Mouse (Mus musculus) hindbrain, embryonic 13.5 days (tissue): ENCODE measurements around the gene Ndufc1. TPM values are rescaled to one million over a fixed set of nuclear protein-coding genes. Genes with fewer than 3 reads are reported as not detected.
"Not testable (repeated sequence)": the region's sequence is repeated elsewhere in the genome, so short reads cannot be mapped to it uniquely, and the experiment has no call there.

ENCODE experiments used
- ATAC-seq: fragments of 200-750 bp; cut with Nextera tagmentation; 2 replicates; pipeline ENCODE4 v1.8.0; 2017; ENCODE audit warnings: moderate TSS enrichment; ENCODE audit not compliant: low FRiP score
- H3K27ac ChIP-seq: fragments of 300-500 bp; sonication (generic); 2 replicates; pipeline ENCODE4 v1.5.1; 2015; ENCODE audit warnings: inconsistent platforms, mild to moderate bottlenecking, moderate library complexity
- H3K27me3 ChIP-seq: fragments of 300-500 bp; sonication (generic); 2 replicates; pipeline ENCODE4 v1.6.1; 2015; ENCODE audit warnings: mild to moderate bottlenecking, inconsistent platforms
- H3K36me3 ChIP-seq: fragments of 300-500 bp; sonication (generic); 2 replicates; pipeline ENCODE4 v1.6.1; 2015; ENCODE audit warnings: mild to moderate bottlenecking, inconsistent platforms
- H3K4me1 ChIP-seq: fragments of 300-500 bp; sonication (generic); replicated peaks from 2 replicates; pipeline ENCODE4 v1.6.1; 2015; ENCODE audit warnings: inconsistent platforms
- H3K4me2 ChIP-seq: fragments of 300-500 bp; sonication (generic); 2 replicates; pipeline ENCODE4 v1.6.1; 2015; ENCODE audit warnings: inconsistent platforms, mild to moderate bottlenecking, moderate library complexity
- H3K4me3 ChIP-seq: fragments of 300-500 bp; sonication (generic); 2 replicates; pipeline ENCODE4 v1.5.1; 2015; ENCODE audit warnings: mild to moderate bottlenecking, inconsistent platforms
- H3K9ac ChIP-seq: fragments of 300-500 bp; sonication (generic); 2 replicates; pipeline ENCODE4 v1.6.1; 2015; ENCODE audit warnings: mild to moderate bottlenecking, inconsistent platforms
- H3K9me3 ChIP-seq: fragments of 300-500 bp; sonication (generic); 2 replicates; pipeline ENCODE4 v1.6.1; 2016; ENCODE audit warnings: inconsistent platforms
- WGBS: fragments of 180-500 bp; shearing (Covaris S2); methylation state at CpG from one replicate; pipeline ENCODE4 v1.1.7; 2015; 5-methylcytosine and 5-hydroxymethylcytosine counted together
- polyA plus RNA-seq: library from polyadenylated mRNA; unstranded; fragments of >200 nt; fragmentation: Nextera tagmentation; extraction: Ambion mirVana; gene quantifications from 2 replicates; pipeline ENCODE4 v1.2.1, GENCODE M21; 2015

The Ndufc1 gene
- polyA plus RNA-seq, 1 experiment from 2014 or later: 888 TPM

DNA sequence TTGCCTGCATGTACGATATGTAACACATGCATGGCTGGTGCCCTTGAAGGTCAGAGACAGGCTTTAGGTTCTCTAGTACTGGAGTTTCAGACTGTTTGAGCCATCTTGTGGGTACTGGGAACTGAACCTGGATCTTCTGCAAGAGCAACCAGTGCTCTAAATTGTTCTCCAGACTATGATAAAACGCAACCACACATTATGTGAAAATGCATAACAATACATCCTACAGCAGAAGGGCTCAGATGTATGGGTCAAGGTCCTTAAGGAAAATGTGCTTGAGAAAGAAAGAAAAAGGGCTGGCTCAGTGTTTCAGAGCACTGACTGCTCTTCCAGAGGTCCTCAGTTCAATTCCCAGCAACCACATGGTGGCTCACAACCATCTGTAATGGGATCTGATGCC is 15.1 kb downstream of the Ndufc1 start:
- Histone ChIP-seq H3K4me2 (no peak overlapping the region), H3K4me3 (no peak overlapping the region), H3K9me3 (no peaks in the 10 kb centered on the region), H3K9ac (no peak overlapping the region), H3K4me1 (peaks cover 16% of the 10 kb centered on the region), H3K27me3 (peaks cover 35% of the 10 kb centered on the region), H3K36me3 (no peaks in the 10 kb centered on the region), H3K27ac (no peak overlapping the region)
- no peak for ATAC-seq
- WGBS: 97% methylated on average over 2 of the region's 2 CpGs

DNA sequence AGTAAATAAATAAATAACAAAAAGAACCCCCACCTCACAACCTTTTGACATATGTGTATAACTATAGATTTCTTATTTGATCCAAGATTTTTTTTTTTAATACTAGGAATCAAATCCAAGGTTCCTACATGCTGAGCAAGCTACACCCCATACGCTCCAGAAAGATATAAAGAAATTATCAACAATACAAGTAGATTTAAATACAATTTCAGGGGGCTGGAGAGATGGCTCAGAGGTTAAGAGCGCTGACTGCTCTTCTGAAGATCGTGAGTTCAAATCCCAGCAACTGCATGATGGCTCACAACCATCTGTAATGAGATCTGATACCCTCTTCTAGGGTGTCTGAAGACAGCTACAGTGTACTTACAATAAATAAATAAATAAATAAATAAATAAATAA is 15.8 kb downstream of the Ndufc1 start:
- not testable (repeated sequence) for H3K36me3 ChIP-seq, H3K9me3 ChIP-seq, ATAC-seq, H3K4me3 ChIP-seq, H3K27ac ChIP-seq, H3K4me2 ChIP-seq, H3K9ac ChIP-seq
- H3K4me1 ChIP-seq: peaks cover 16% of the 10 kb centered on the region
- 96% methylated on average over 3 of the region's 3 CpGs for WGBS
- H3K27me3 ChIP-seq: peaks cover 32% of the 10 kb centered on the region

DNA sequence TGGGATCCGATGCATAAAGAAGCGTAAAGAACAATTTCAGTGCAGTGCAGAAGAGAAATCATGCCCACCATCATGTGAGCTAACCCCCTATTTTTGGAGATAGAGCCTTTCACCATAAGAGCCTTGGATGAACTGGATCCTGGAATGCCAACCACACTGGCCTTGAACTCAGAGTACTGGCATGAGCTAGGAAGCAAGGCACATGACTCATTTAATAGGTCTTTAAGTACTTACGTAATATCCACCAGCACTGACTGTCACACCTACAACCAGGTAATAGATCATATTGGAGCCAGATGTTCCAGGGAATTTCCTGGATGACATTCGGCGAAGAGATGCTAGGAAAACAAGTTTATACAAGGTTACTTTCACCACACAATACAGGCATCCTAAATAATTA is 17.2 kb downstream of the Ndufc1 start:
- Histone ChIP-seq H3K9me3 (no peaks in the 10 kb centered on the region), H3K36me3 (no peaks in the 10 kb centered on the region), H3K27ac (no peak overlapping the region), H3K27me3 (peaks cover 22% of the 10 kb centered on the region), H3K4me3 (no peak overlapping the region), H3K9ac (no peak overlapping the region), H3K4me1 (peaks cover 12% of the 10 kb centered on the region), H3K4me2 (no peak overlapping the region)
- no peak for ATAC-seq
- WGBS: 97% methylated on average over 5 of the region's 5 CpGs

DNA sequence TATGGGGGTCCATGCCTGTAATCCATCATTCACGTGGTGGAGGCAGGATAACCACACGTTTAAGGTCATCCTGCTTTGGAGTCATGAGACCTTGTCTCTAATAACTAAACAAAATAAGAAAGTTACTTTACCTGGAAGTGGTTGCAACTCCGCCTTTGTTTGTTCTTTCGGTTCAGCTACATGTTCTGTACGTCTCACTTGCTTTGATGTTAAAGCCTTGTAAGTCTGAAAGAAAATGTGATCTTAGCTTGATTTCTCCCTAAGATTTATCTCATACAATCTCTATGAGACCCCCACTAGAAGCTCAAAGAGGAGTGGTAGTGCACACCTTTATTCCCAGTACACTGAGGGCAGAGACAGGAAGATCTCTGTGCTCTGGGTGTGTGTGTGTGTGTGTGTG is 17.7 kb downstream of the Ndufc1 start:
- WGBS: 91% methylated on average over 5 of the region's 5 CpGs
- peaks cover 17% of the 10 kb centered on the region for H3K27me3 ChIP-seq
- H3K4me2 ChIP-seq: no peak overlapping the region
- no peaks in the 10 kb centered on the region for H3K9me3 ChIP-seq
- H3K9ac ChIP-seq: no peak overlapping the region
- no peak overlapping the region for H3K27ac ChIP-seq
- ATAC-seq: no peak
- H3K4me3 ChIP-seq: no peak overlapping the region
- peaks cover 7% of the 10 kb centered on the region for H3K4me1 ChIP-seq
- no peaks in the 10 kb centered on the region for H3K36me3 ChIP-seq

DNA sequence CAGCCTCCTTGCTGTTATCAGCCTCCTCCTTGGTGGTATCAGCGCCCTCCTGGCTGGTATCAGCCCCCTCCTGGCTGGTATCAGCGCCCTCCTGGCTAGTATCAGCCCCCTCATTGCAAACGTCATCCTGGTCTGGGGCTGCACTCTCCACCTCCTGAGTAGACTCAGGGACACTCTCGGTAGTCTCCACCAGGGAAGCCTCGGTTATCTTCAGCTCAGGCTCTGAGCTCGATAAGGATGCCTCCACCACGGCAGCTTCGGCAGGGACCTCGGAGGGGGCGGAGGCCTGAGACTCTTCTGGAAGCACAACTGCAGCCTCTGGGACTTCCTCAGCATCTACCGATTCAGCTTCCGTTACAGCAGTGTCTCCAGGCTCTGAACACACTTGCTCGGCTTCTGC is 19.9 kb downstream of the Ndufc1 start:
- peaks cover 3% of the 10 kb centered on the region; the same call in 1 of the 2 replicates for H3K4me1 ChIP-seq
- H3K36me3 ChIP-seq: no peaks in the 10 kb centered on the region
- no peak for ATAC-seq
- H3K27me3 ChIP-seq: peaks cover 5% of the 10 kb centered on the region; the same call in 1 of the 2 replicates
- 6% methylated on average over 13 of the region's 13 CpGs for WGBS
- no peak overlapping the region for H3K27ac ChIP-seq
- H3K9ac ChIP-seq: peak overlapping the region; percentile 25; the same call in 1 of the 2 replicates
- peak overlapping the region; percentile 8; the same call in 1 of the 2 replicates for H3K4me3 ChIP-seq
- H3K4me2 ChIP-seq: peak overlapping the region; percentile 43
- no peaks in the 10 kb centered on the region for H3K9me3 ChIP-seq

DNA sequence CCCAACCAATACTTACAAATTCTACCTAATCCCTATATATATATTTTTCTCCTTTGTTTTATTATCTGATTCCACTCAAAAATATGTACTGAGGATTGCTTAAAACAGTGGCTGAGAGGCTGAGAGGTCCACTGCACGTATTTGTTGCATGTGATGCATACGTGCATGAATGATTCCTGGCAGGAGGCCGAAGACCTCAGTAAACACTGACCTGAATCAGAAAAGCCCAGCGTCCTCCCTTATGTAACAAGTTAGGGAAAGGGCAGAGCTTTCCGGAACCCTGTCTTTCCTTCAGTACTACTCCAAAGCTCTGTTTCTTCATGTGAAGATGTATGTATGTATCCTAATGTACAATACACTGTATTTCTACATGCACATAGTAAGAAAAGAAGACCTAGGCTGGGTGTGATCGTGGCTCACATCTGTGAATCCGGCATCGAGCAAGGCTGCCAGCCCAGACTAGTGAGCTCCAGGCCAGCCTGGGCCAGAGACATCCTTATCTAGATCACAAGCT is 20.9 kb downstream of the Ndufc1 start:
- no peak overlapping the region for H3K4me2 ChIP-seq
- H3K27ac ChIP-seq: no peak overlapping the region
- H3K4me1 ChIP-seq: peaks cover 3% of the 10 kb centered on the region; the same call in 1 of the 2 replicates
- no peaks in the 10 kb centered on the region for H3K9me3 ChIP-seq
- H3K27me3 ChIP-seq: peaks cover 5% of the 10 kb centered on the region; the same call in 1 of the 2 replicates
- 61% methylated on average over 8 of the region's 8 CpGs for WGBS
- no peak overlapping the region for H3K9ac ChIP-seq
- no peak for ATAC-seq
- H3K36me3 ChIP-seq: no peaks in the 10 kb centered on the region
- H3K4me3 ChIP-seq: no peak overlapping the region

DNA sequence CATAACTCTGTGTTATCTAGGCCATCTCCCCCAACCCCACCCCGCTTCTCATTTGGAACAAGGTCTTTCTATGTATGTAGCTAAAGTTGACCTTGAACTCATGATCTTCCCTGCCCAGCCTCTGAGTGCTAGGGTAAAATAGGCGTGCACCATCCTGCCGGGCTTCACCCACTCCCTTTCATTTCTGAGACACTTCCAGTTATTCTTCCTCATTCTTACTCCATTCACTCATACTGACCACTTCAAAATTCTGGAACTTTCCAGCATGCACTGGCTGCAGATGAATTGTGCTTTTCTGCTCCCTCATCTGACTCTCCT is 21.7 kb downstream of the Ndufc1 start:
- H3K4me2 ChIP-seq: no peak overlapping the region
- no peak overlapping the region for H3K4me3 ChIP-seq
- H3K27me3 ChIP-seq: peaks cover 5% of the 10 kb centered on the region; the same call in 1 of the 2 replicates
- ATAC-seq: no peak
- H3K9ac ChIP-seq: no peak overlapping the region
- no peaks in the 10 kb centered on the region for H3K9me3 ChIP-seq
- 85% methylated on average over 3 of the region's 3 CpGs for WGBS
- H3K4me1 ChIP-seq: peaks cover 3% of the 10 kb centered on the region; the same call in 1 of the 2 replicates
- H3K36me3 ChIP-seq: no peaks in the 10 kb centered on the region
- no peak overlapping the region for H3K27ac ChIP-seq

DNA sequence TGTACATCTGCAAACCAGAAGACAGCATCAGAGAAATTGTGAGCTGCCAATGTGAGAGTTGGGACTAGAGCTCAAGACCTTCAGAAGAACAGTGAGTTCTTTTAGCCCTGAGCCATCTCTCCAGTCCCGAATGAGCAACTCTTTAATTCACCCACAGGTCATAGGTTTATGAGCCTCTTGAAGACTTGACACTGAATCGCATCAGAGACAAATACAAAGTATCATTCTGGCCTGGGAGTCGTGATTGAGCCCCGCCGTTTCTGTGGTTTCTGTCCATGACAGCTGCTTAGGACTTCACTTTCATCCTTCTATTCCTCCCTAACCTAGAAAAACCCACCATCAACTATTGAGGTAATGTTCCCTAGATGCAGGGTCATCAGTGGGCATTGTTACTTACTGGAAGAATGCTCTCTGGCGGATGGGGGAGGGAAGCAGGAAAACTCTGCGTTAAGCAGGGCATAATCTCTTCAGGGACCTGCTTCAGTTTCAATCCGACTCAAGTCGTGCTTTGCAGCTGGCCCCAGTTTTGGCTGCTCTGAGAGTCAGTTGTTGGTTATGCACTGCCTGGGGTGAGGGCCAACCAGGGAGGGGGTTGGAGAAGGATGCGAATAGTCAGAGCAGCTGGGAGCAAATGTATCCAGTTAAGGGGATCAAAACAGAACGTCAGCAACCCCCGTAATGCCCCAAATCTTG is 22.2 kb downstream of the Ndufc1 start:
- WGBS: 54% methylated on average over 12 of the region's 12 CpGs
- H3K9ac ChIP-seq: no peak overlapping the region
- H3K4me1 ChIP-seq: peaks cover 3% of the 10 kb centered on the region; the same call in 1 of the 2 replicates
- no peaks in the 10 kb centered on the region for H3K9me3 ChIP-seq
- no peak for ATAC-seq
- H3K4me3 ChIP-seq: no peak overlapping the region
- no peak overlapping the region for H3K27ac ChIP-seq
- H3K27me3 ChIP-seq: peaks cover 5% of the 10 kb centered on the region; the same call in 1 of the 2 replicates
- H3K4me2 ChIP-seq: no peak overlapping the region
- no peaks in the 10 kb centered on the region for H3K36me3 ChIP-seq

DNA sequence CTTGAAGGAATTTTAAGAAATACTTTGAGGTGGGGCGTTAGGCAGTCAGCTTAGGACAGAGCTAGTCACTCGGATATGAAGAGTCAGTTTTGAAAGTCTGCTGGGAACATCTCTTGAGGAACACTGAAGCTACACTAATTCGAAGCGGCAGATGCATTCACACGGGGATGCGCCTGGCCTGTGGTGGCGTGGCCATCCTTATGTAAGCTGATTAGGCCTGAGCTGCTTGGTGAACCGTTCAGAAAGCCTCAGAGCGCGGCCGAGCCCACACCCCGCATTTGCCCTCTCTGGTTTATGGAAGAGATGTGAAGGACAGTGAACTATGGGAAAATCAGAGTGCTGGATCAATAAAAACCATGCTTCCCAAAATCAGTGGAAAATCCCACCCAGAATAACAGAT is 25.4 kb downstream of the Ndufc1 start:
- Histone ChIP-seq H3K9ac (no peak overlapping the region), H3K27me3 (peaks cover 5% of the 10 kb centered on the region; the same call in 1 of the 2 replicates), H3K4me1 (peaks cover 2% of the 10 kb centered on the region; the same call in 1 of the 2 replicates), H3K9me3 (no peaks in the 10 kb centered on the region), H3K36me3 (no peaks in the 10 kb centered on the region), H3K27ac (no peak overlapping the region), H3K4me2 (no peak overlapping the region), H3K4me3 (no peak overlapping the region)
- WGBS: 47% methylated on average over 12 of the region's 12 CpGs
- ATAC-seq: no peak

DNA sequence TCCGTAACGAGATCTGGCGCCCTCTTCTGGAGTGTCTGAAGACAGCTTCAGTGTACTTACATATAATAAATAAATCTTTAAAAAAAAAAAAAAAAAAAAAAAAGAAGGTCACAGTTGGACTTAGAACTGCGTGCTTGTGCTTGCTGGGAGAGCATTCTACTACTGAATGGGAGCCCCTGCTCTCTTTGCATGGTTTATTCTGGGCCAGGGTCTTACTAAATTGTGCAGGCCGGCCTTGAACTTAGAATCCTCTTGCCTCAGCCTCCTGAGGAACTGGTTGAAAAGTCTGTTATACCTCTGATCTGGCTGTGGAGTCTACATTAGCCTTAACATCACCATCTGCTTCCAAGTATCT is 28.2 kb downstream of the Ndufc1 start:
- Histone ChIP-seq H3K4me1 (peaks cover 8% of the 10 kb centered on the region), H3K4me2 (no peak overlapping the region), H3K36me3 (no peaks in the 10 kb centered on the region), H3K9me3 (no peaks in the 10 kb centered on the region), H3K4me3 (no peak overlapping the region), H3K9ac (no peak overlapping the region), H3K27me3 (no peaks in the 10 kb centered on the region), H3K27ac (no peak overlapping the region)
- WGBS: 73% methylated on average over 3 of the region's 5 CpGs
- ATAC-seq: no peak

DNA sequence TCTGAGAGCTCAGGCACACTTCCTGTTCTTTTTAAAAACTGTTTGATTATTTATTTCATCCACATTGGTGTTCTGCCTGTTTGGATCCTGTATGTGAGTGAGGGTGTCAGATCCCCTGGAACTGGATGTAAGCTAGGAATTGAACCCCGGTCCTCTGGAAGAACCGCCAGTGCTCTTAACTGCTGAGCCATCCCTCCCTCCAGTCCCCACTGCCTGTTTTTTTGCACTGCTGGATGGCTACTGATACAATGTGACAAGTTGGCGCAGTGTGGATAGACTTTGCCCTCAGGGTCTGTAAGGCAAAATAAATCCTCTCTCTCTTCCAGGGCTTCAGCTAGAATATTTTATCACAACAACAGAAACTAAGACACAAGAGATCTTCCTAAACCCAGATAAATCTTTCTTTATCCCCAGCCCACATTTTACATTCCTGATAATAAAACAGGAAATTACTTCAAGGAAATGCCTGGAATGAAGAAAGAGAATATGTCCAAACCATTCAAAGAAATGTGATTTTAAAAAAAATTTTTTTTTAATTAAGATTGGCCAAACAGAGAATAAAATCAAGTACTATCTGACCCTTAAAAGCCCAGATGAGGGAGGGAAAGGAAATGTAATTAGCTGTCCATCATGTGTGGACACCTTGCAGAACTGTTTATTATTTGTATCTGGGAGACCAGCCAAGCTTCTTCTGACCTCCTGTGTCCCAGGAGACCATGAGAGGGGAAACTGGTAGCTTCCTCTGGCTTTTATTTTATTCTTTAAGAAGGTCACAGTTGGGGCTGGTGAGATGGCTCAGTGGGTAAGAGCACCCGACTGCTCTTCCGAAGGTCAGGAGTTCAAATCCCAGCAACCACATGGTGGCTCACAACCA is 28.8 kb downstream of the Ndufc1 start:
- Histone ChIP-seq H3K4me3 (no peak overlapping the region), H3K4me1 (peaks cover 8% of the 10 kb centered on the region), H3K9ac (no peak overlapping the region), H3K36me3 (no peaks in the 10 kb centered on the region), H3K9me3 (no peaks in the 10 kb centered on the region), H3K27me3 (no peaks in the 10 kb centered on the region), H3K4me2 (no peak overlapping the region), H3K27ac (no peak overlapping the region)
- 78% methylated on average over 5 of the region's 5 CpGs for WGBS
- ATAC-seq: no peak

DNA sequence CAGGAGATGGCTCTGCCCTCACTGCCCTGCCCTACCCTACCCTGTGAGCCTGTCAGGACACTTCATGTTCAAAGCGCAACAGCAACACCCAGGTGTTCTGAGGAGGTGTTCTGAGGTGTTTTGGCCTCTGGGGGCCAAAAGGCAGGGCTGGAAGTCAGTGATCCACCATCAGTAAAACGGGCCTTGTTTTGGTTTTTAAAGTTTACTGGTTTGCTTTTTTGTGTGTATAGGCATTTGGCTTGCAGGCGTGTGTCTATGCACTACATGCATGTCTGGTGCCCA is 30.2 kb downstream of the Ndufc1 start:
- Histone ChIP-seq H3K27ac (no peak overlapping the region), H3K9ac (no peak overlapping the region), H3K4me3 (no peak overlapping the region), H3K27me3 (no peaks in the 10 kb centered on the region), H3K9me3 (no peaks in the 10 kb centered on the region), H3K36me3 (no peaks in the 10 kb centered on the region), H3K4me1 (peaks cover 8% of the 10 kb centered on the region), H3K4me2 (peak overlapping the region; percentile 44; the same call in 1 of the 2 replicates)
- 0 out of 2 replicates have a peak, but pooled peaks have one; percentile 17 for ATAC-seq
- WGBS: 86% methylated on average over 3 of the region's 3 CpGs
